Mouse (Mus musculus) limb, embryonic 13.5 days (tissue): Measurements from ENCODE around the gene Ythdf1. TPM values are rescaled to one million over a fixed set of nuclear protein-coding genes. Genes with fewer than 3 reads are reported as not detected.

Experiments
- ATAC-seq: fragments of 200-750 bp; cut with Nextera tagmentation; 2 replicates; pipeline ENCODE4 v1.8.0; 2017; ENCODE audit warnings: low read depth, moderate number of reproducible peaks, moderate TSS enrichment; ENCODE audit not compliant: low FRiP score
- H3K27ac ChIP-seq: fragments of 300-500 bp; sonication (generic); 2 replicates; pipeline ENCODE4 v1.5.1; 2015; ENCODE audit warnings: inconsistent platforms, mild to moderate bottlenecking, moderate library complexity
- H3K27me3 ChIP-seq: fragments of 300-500 bp; sonication (generic); 2 replicates; pipeline ENCODE4 v1.6.1; 2015; ENCODE audit warnings: mild to moderate bottlenecking, inconsistent platforms
- H3K36me3 ChIP-seq: fragments of 300-500 bp; sonication (generic); 2 replicates; pipeline ENCODE4 v1.6.1; 2015; ENCODE audit warnings: inconsistent platforms, mild to moderate bottlenecking, moderate library complexity
- H3K4me1 ChIP-seq: fragments of 300-500 bp; sonication (generic); 2 replicates; pipeline ENCODE4 v1.6.1; 2015; ENCODE audit warnings: inconsistent platforms
- H3K4me2 ChIP-seq: fragments of 300-500 bp; sonication (generic); replicated peaks from 2 replicates; pipeline ENCODE4 v1.6.1; 2015; ENCODE audit warnings: inconsistent platforms, mild to moderate bottlenecking, moderate library complexity
- H3K4me3 ChIP-seq: fragments of 300-500 bp; sonication (generic); 2 replicates; pipeline ENCODE4 v1.5.1; 2015; ENCODE audit warnings: moderate library complexity, mild to moderate bottlenecking, inconsistent platforms
- H3K9ac ChIP-seq: fragments of 300-500 bp; sonication (generic); 2 replicates; pipeline ENCODE4 v1.6.1; 2015; ENCODE audit warnings: mild to moderate bottlenecking, inconsistent platforms
- H3K9me3 ChIP-seq: fragments of 300-500 bp; sonication (generic); 2 replicates; pipeline ENCODE4 v1.6.1; 2016; ENCODE audit warnings: inconsistent platforms
- WGBS: fragments of 180-500 bp; shearing (Covaris S2); methylation state at CpG from one replicate; pipeline ENCODE4 v1.1.7; 2015; 5-methylcytosine and 5-hydroxymethylcytosine counted together
- polyA plus RNA-seq: library from polyadenylated mRNA; unstranded; fragments of >200 nt; fragmentation: Nextera tagmentation; extraction: Ambion mirVana; gene quantifications from 2 replicates; pipeline ENCODE4 v1.2.1, GENCODE M21; 2015

The Ythdf1 gene
- polyA plus RNA-seq, 1 experiment from 2014 or later, result 60.6 TPM

DNA sequence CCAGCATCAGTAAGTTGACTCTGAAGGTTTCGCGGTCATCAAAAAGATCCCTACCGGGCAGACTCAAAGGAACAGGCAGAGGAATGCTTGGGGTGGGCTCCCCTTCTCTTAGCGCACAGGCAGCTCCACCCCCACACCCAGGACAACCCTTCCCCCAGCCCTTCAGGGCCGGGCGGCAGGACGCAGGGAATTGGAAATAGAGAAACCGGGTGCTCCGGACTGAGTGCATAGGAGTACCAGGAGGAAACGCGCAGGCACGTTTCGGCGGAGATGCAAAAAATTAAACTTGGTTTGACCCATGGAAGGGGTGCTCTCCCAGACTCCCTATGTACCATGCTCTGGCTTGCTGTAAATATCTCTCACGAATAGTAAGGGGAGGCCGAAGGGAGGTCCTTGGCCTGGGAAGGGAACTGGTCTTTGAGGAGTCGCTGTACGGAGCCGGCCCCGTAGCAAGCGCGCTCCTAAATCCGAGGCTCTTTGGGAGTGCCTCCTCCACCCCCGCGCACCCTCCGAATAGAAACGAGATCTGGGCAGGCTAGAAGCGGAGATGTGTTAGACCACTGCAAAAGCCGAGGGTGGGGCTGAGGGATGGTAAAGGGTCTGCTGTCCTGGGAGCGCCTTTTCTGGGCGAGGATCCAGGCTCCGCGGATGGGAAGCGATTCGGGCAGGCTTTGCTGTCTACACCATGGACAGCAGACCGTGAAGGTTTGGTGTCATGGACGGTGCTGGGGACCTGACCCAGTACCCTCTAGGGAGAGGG is 29.5 kb downstream of the Ythdf1 start:
- ATAC-seq, result no peak
- Histone ChIP-seq H3K4me1 (peaks cover 23% of the 10 kb centered on the region), H3K4me3 (no peak overlapping the region), H3K27me3 (peaks cover 100% of the 10 kb centered on the region), H3K4me2 (no peak overlapping the region), H3K9ac (no peak overlapping the region), H3K9me3 (no peaks in the 10 kb centered on the region), H3K36me3 (no peaks in the 10 kb centered on the region), H3K27ac (no peak overlapping the region)
- under 1% methylated on average over 37 of the region's 37 CpGs for WGBS

DNA sequence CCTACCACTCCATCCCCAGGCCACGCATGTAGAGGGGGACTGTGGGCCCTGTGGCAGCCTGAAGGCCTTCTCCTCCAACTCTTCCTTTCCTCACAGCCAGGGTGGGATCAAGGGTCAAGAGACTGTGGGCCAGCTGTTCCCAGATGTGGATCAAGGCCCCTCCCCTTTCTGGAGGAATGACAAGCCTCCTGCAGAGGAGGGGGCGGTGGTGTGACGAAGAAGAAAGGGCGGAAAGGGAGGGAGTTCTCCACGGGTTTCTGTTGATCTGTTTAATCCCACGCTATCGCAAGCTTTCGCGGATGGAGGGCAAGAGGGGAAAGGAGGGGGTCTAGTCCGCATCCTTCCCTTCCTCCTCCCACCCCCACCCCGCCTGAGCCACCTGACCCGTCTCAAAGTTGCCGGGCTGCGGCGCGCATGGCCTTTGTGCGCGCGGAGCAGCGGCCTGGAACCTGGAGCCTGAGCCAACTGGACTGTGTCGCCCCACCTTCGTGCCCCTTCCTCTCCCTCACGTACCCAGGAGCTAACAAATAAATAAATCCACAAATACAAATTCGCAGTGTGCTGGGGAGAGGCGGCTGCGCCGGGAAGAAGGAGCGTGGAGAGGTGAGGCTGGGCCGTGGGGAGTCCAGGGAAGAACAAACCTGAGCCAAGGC is 30.2 kb downstream of the Ythdf1 start:
- Histone ChIP-seq H3K9ac (no peak overlapping the region), H3K4me3 (no peak overlapping the region), H3K27ac (no peak overlapping the region), H3K36me3 (no peaks in the 10 kb centered on the region), H3K27me3 (peaks cover 100% of the 10 kb centered on the region), H3K4me2 (no peak overlapping the region), H3K4me1 (peaks cover 23% of the 10 kb centered on the region), H3K9me3 (no peaks in the 10 kb centered on the region)
- no peak for ATAC-seq
- under 1% methylated on average over 26 of the region's 29 CpGs for WGBS

GRCm38 (mm10) chr2:180889921-180890280 is 30.8 kb downstream of the Ythdf1 start:
- no peak overlapping the region for H3K27ac ChIP-seq
- WGBS, result 16% methylated on average over 4 of the region's 4 CpGs
- H3K9ac ChIP-seq, result no peak overlapping the region
- H3K4me3 ChIP-seq, result no peak overlapping the region
- ATAC-seq, result no peak
- H3K27me3 ChIP-seq, result peaks cover 100% of the 10 kb centered on the region
- H3K4me2 ChIP-seq, result no peak overlapping the region
- no peaks in the 10 kb centered on the region for H3K36me3 ChIP-seq
- no peaks in the 10 kb centered on the region for H3K9me3 ChIP-seq
- peaks cover 23% of the 10 kb centered on the region for H3K4me1 ChIP-seq

GRCm38 (mm10) chr2:180889271-180889920 is 31.4 kb downstream of the Ythdf1 start:
- H3K4me3 ChIP-seq, result no peak overlapping the region

DNA sequence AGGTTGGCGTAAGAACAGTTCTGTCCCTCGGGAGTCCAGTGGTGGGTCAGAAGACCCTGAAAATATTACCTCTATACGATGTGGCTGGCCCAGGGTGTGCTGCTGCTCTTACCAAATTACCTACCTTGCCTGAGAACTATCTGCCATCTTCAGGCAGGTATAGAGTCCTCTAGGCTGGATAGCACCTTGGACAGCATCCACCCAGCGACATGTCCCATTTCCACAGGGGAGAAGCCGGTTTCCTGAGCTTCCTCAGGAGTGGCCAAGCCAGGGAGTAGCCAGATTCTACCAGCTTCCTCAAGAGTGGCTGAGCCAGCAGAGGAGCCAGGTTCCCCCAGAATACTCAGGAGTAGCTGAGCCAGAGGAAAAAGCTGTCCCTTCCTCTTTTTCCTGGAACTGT is 35.5 kb downstream of the Ythdf1 start:
- no peak overlapping the region for H3K27ac ChIP-seq
- no peak for ATAC-seq
- H3K4me1 ChIP-seq, result no peaks in the 10 kb centered on the region
- H3K4me3 ChIP-seq, result no peak overlapping the region
- H3K9me3 ChIP-seq, result no peaks in the 10 kb centered on the region
- WGBS, result 58% methylated on average over 5 of the region's 5 CpGs
- no peak overlapping the region for H3K9ac ChIP-seq
- no peak overlapping the region for H3K4me2 ChIP-seq
- H3K36me3 ChIP-seq, result no peaks in the 10 kb centered on the region
- H3K27me3 ChIP-seq, result peaks cover 57% of the 10 kb centered on the region

More at GRCm38 (mm10) chr2:180889271-180889920, 31.4 kb downstream of the Ythdf1 start:
- ATAC-seq, result no peak
- Histone ChIP-seq H3K9ac (no peak overlapping the region), H3K4me2 (no peak overlapping the region), H3K36me3 (no peaks in the 10 kb centered on the region), H3K27me3 (peaks cover 97% of the 10 kb centered on the region), H3K4me1 (peaks cover 22% of the 10 kb centered on the region), H3K9me3 (no peaks in the 10 kb centered on the region), H3K27ac (no peak overlapping the region)
- WGBS, result 10% methylated on average over 19 of the region's 19 CpGs

GRCm38 (mm10) chr2:180881281-180881680 is 39.5 kb downstream of the Ythdf1 start:
- no peaks in the 10 kb centered on the region for H3K36me3 ChIP-seq
- no peaks in the 10 kb centered on the region for H3K4me1 ChIP-seq
- ATAC-seq, result no peak
- WGBS, result 44% methylated on average over 9 of the region's 9 CpGs
- H3K4me3 ChIP-seq, result no peak overlapping the region
- no peak overlapping the region for H3K27ac ChIP-seq
- no peak overlapping the region for H3K4me2 ChIP-seq
- H3K27me3 ChIP-seq, result peaks cover 18% of the 10 kb centered on the region
- H3K9me3 ChIP-seq, result no peaks in the 10 kb centered on the region
- H3K9ac ChIP-seq, result no peak overlapping the region

GRCm38 (mm10) chr2:180879365-180880067 is 41.2 kb downstream of the Ythdf1 start:
- Histone ChIP-seq H3K9me3 (no peaks in the 10 kb centered on the region), H3K36me3 (no peaks in the 10 kb centered on the region), H3K27me3 (0 out of 2 replicates have a peak, but pooled peaks cover 2% of the 10 kb centered on the region), H3K27ac (no peak overlapping the region), H3K4me2 (no peak overlapping the region), H3K4me1 (no peaks in the 10 kb centered on the region), H3K4me3 (no peak overlapping the region), H3K9ac (no peak overlapping the region)
- WGBS, result 56% methylated on average over 7 of the region's 7 CpGs
- no peak for ATAC-seq

- WGBS, result 66% methylated on average over 3 of the region's 3 CpGs
- no peak for ATAC-seq
- Histone ChIP-seq H3K27me3 (peaks cover 3% of the 10 kb centered on the region), H3K4me2 (no peak overlapping the region), H3K36me3 (no peaks in the 10 kb centered on the region), H3K27ac (no peak overlapping the region), H3K9ac (no peak overlapping the region), H3K4me3 (no peak overlapping the region), H3K4me1 (no peaks in the 10 kb centered on the region), H3K9me3 (no peaks in the 10 kb centered on the region)
Measured at GRCm38 (mm10) chr2:180870006-180870405, 50.7 kb downstream of the Ythdf1 start.

- no peak overlapping the region for H3K27ac ChIP-seq
- no peak overlapping the region for H3K9ac ChIP-seq
- H3K27me3 ChIP-seq, result peaks cover 17% of the 10 kb centered on the region
- no peaks in the 10 kb centered on the region for H3K36me3 ChIP-seq
- no peaks in the 10 kb centered on the region for H3K9me3 ChIP-seq
- no peak overlapping the region for H3K4me3 ChIP-seq
- WGBS, result 78% methylated on average over 12 of the region's 12 CpGs
- no peak for ATAC-seq
- H3K4me2 ChIP-seq, result no peak overlapping the region
- no peaks in the 10 kb centered on the region for H3K4me1 ChIP-seq
Measured at GRCm38 (mm10) chr2:180861561-180861960, 59.2 kb downstream of the Ythdf1 start.

DNA sequence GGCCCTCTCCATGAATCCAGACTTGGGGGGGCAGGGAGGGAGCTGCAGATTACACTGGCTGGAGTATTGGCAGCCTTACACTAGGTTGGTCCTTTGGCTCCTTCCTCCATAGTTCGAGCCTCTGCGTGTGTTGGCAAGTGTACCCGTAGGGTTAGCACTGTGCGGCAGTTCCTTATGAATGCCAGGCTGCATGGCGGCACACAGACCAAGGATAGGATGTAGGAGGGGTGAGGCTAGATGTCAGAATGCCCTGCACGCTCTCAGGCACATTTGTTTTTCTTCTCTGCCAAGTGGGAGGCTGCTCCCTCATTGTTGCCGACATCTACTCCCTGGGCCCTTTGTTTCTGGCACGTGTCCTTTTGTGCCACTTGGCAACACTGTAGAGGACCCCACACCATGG is 63.6 kb downstream of the Ythdf1 start:
- Histone ChIP-seq H3K9ac (no peak overlapping the region), H3K27ac (no peak overlapping the region), H3K9me3 (no peaks in the 10 kb centered on the region), H3K4me3 (no peak overlapping the region), H3K4me2 (no peak overlapping the region), H3K27me3 (peaks cover 60% of the 10 kb centered on the region), H3K36me3 (no peaks in the 10 kb centered on the region), H3K4me1 (no peaks in the 10 kb centered on the region)
- 86% methylated on average over 8 of the region's 8 CpGs for WGBS
- ATAC-seq, result no peak

DNA sequence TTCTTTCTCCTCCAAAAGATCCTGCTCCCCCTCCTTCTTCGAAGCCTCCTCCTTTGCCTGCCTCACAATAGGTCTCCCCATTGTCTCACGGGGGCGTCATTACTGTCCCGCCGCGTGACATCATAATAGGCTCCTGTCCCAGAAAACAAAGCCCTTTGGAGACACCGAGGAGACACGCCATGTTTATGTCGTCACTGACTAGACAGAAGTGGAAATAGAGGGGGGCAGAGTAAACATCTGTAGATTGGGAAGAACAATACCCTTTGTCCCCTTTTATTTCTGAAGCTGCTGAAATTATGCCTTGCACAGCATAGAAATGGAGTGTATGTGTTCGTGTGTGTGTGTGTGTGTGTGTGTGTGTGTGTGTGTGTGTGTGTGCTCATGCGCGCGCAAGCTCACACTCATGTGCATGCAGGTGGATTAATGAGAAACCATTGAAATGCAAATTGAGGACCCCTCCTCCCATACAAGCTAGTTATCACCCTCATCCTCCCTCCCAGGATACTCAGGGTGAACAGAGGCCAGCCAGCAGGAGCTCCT is 65.7 kb downstream of the Ythdf1 start:
- Histone ChIP-seq H3K9ac (no peak overlapping the region), H3K27me3 (peaks cover 58% of the 10 kb centered on the region), H3K9me3 (no peaks in the 10 kb centered on the region), H3K4me2 (no peak overlapping the region), H3K4me1 (no peaks in the 10 kb centered on the region), H3K27ac (no peak overlapping the region), H3K36me3 (no peaks in the 10 kb centered on the region), H3K4me3 (no peak overlapping the region)
- 6% methylated on average over 13 of the region's 13 CpGs for WGBS
- ATAC-seq, result no peak
